ENCODE assay signal across 8 mouse cellular contexts in genomic region chrX:18163917-18164624, GRCm38 (mm10). TPM values are rescaled to one million over a fixed set of nuclear protein-coding genes. Genes with fewer than 3 reads are reported as not detected.
DNase-seq lines count a peak whose midpoint lies in the region; ATAC-seq and TF ChIP-seq lines count a peak whose summit lies in the region.

No protein-coding gene starts in this region.

- H3K9me3 ChIP-seq in intestine, postnatal 0 days (ENCODE audit: control insufficient read depth) = no peaks in the 10 kb centered on the region
- no peaks in the 10 kb centered on the region for H3K9me3 ChIP-seq in liver, postnatal 0 days (ENCODE audit: low read length)
- H3K9me3 ChIP-seq in neural tube, embryonic 12.5 days = no peaks in the 10 kb centered on the region

- TF ChIP-seq EP300 in liver, postnatal 0 days (IDR thresholded peaks at IDR 0.05; ENCODE audit: low read depth) = no peak

- peak overlapping the region; percentile 77 for H3K4me3 ChIP-seq in intestine, postnatal 0 days (ENCODE audit: low read depth, low read length)
- peak overlapping the region; percentile 91 for H3K4me3 ChIP-seq in liver, postnatal 0 days (ENCODE audit: low read depth, low read length)
- peak overlapping the region; percentile 78 for H3K4me3 ChIP-seq in neural tube, embryonic 12.5 days

- peak overlapping the region; percentile 96 for H3K27ac ChIP-seq in intestine, postnatal 0 days (ENCODE audit: low read depth, low read length)
- H3K27ac ChIP-seq in liver, postnatal 0 days (ENCODE audit: low read depth) = peak overlapping the region; percentile 98
- peak overlapping the region; percentile 94; the same call in 1 of the 2 replicates for H3K27ac ChIP-seq in neural tube, embryonic 12.5 days

- peak overlapping the region; percentile 78 for H3K4me2 ChIP-seq in intestine, postnatal 0 days (replicated peaks; ENCODE audit: low read depth)
- H3K4me2 ChIP-seq in liver, postnatal 0 days (ENCODE audit: low read depth, low read length) = peak overlapping the region; percentile 69
- peak overlapping the region; percentile 65 for H3K4me2 ChIP-seq in neural tube, embryonic 12.5 days (replicated peaks)

- peak; percentile 28 for DNase-seq in ovary, postnatal 36 days (ENCODE audit: low spot score)
- DNase-seq in ovary, adult 18-20 months (ENCODE audit: low spot score) = no peak
- DNase-seq in c-Kit-negative CD71-positive TER-119-positive erythroid progenitor cells, embryonic 14.5 days (ENCODE audit: low read depth, low spot score) = peak; percentile 55
- DNase-seq in forelimb bud, embryonic 11.5 days (ENCODE audit: low read depth, low spot score) = peak; percentile 40
- DNase-seq in liver, postnatal 0 days = peak; percentile 46
- DNase-seq in yolk sac, embryonic 10.5 days (ENCODE audit: low spot score) = peak; percentile 38

- no peak for ATAC-seq in intestine, postnatal 0 days
- no peak for ATAC-seq in liver, postnatal 0 days
- no peak for ATAC-seq in neural tube, embryonic 12.5 days (ENCODE audit: low FRiP score, low read depth)

- no peaks in the 10 kb centered on the region for H3K36me3 ChIP-seq in intestine, postnatal 0 days (ENCODE audit: control insufficient read depth, insufficient read depth)
- no peaks in the 10 kb centered on the region for H3K36me3 ChIP-seq in liver, postnatal 0 days (replicated peaks; ENCODE audit: insufficient read depth, low read length)
- H3K36me3 ChIP-seq in neural tube, embryonic 12.5 days = no peaks in the 10 kb centered on the region

- H3K4me1 ChIP-seq in intestine, postnatal 0 days (replicated peaks; ENCODE audit: control insufficient read depth, insufficient read depth, low read length) = no peaks in the 10 kb centered on the region
- peaks cover 6% of the 10 kb centered on the region for H3K4me1 ChIP-seq in liver, postnatal 0 days (ENCODE audit: insufficient read depth)
- H3K4me1 ChIP-seq in neural tube, embryonic 12.5 days = no peaks in the 10 kb centered on the region

- no peak for TF ChIP-seq CTCF in intestine, postnatal 0 days (IDR thresholded peaks at IDR 0.05; ENCODE audit: low read depth)
- TF ChIP-seq CTCF in liver, postnatal 0 days (IDR thresholded peaks at IDR 0.05; ENCODE audit: low read depth) = no peak

- no peaks in the 10 kb centered on the region for H3K27me3 ChIP-seq in intestine, postnatal 0 days (replicated peaks; ENCODE audit: control insufficient read depth, insufficient read depth, low read length)
- no peaks in the 10 kb centered on the region for H3K27me3 ChIP-seq in liver, postnatal 0 days (ENCODE audit: insufficient read depth, low read length)
- no peaks in the 10 kb centered on the region for H3K27me3 ChIP-seq in neural tube, embryonic 12.5 days (replicated peaks)

- H3K9ac ChIP-seq in intestine, postnatal 0 days (ENCODE audit: low read depth, low read length) = peak overlapping the region; percentile 94
- peak overlapping the region; percentile 97 for H3K9ac ChIP-seq in liver, postnatal 0 days (replicated peaks)
- H3K9ac ChIP-seq in neural tube, embryonic 12.5 days = peak overlapping the region; percentile 97

- WGBS in intestine, postnatal 0 days = 4% methylated on average over 10 of the region's 10 CpGs
- 2% methylated on average over 10 of the region's 10 CpGs for WGBS in liver, postnatal 0 days (ENCODE audit: insufficient replicate concordance)
- 2% methylated on average over 10 of the region's 10 CpGs for WGBS in neural tube, embryonic 12.5 days

RNA-seq across cellular contexts. Expression of gene Kdm6a, which starts 1.7 kb away (rescaled TPM):
- 9.5 and 10.6 TPM in 2 replicates for polyA plus RNA-seq in intestine, postnatal 0 days (2015; fragmentation: Nextera tagmentation; extraction: Ambion mirVana)
- 9.2 and 9.4 TPM in 2 replicates for polyA plus RNA-seq in liver, postnatal 0 days (2015; fragmentation: Nextera tagmentation; extraction: Ambion mirVana)
- 26.8 and 34.6 TPM in 2 replicates for polyA plus RNA-seq in neural tube, embryonic 12.5 days (2016; fragmentation: Nextera tagmentation; extraction: Ambion mirVana)

RNA-seq across cellular contexts. Expression of gene Dusp21, which starts 18.4 kb away (rescaled TPM):
- not detected in 2 replicates for polyA plus RNA-seq in intestine, postnatal 0 days (2015; fragmentation: Nextera tagmentation; extraction: Ambion mirVana)
- polyA plus RNA-seq in liver, postnatal 0 days (2015; fragmentation: Nextera tagmentation; extraction: Ambion mirVana) = not detected in 2 replicates
- not detected in 2 replicates for polyA plus RNA-seq in neural tube, embryonic 12.5 days (2016; fragmentation: Nextera tagmentation; extraction: Ambion mirVana)
